Mouse (Mus musculus) G1E (cell line): ENCODE measurements around the gene Col26a1. TPM values are rescaled to one million over a fixed set of nuclear protein-coding genes. Genes with fewer than 3 reads are reported as not detected.

Experiments used
- ATAC-seq: 2 replicates; pipeline ENCODE4 v1.8.0; 2016; ENCODE audit warnings: mild to moderate bottlenecking; ENCODE audit not compliant: insufficient number of reproducible peaks, poor library complexity, low FRiP score, severe bottlenecking; ENCODE audit errors: extremely low read depth
- DNase-seq: peaks from one replicate; pipeline ENCODE4 v3.0.0; 2012; ENCODE audit warnings: low spot score
- H3K27me3 ChIP-seq: 2 replicates; pipeline ENCODE4 v1.6.1; 2012; ENCODE audit warnings: mild to moderate bottlenecking, low read length, inconsistent platforms; ENCODE audit not compliant: insufficient read depth
- H3K36me3 ChIP-seq: replicated peaks from 2 replicates; pipeline ENCODE3; 2012; ENCODE audit warnings: mild to moderate bottlenecking, inconsistent platforms
- H3K4me1 ChIP-seq: 2 replicates; pipeline ENCODE4 v1.6.1; 2012; ENCODE audit warnings: low read depth, low read length, inconsistent platforms, mixed read lengths; ENCODE audit not compliant: insufficient read depth
- H3K4me3 ChIP-seq: 2 replicates; pipeline ENCODE4 v1.5.1; 2012; ENCODE audit warnings: low read depth, mild to moderate bottlenecking, inconsistent platforms, low read length, moderate library complexity, mixed read lengths
- H3K9me3 ChIP-seq: replicated peaks from 2 replicates; pipeline ENCODE4 v1.6.1; 2012; ENCODE audit warnings: inconsistent platforms
- CTCF ChIP-seq: IDR thresholded peaks from 2 replicates; pipeline ENCODE4 v1.5.1; 2012; ENCODE audit warnings: low read depth, low read length, inconsistent platforms, mixed read lengths
- GATA1 ChIP-seq: IDR thresholded peaks from 2 replicates; pipeline ENCODE4 v1.6.1; 2012; ENCODE audit warnings: borderline replicate concordance, low read length, inconsistent platforms, mixed read lengths
- GATA2 ChIP-seq: IDR thresholded peaks from 2 replicates; pipeline ENCODE4 v1.6.1; 2012; ENCODE audit warnings: low read depth, low read length, inconsistent platforms, borderline replicate concordance
- POLR2AphosphoS5 ChIP-seq: IDR thresholded peaks from 2 replicates; pipeline ENCODE4 v1.6.1; 2012; ENCODE audit warnings: low read depth, low read length, inconsistent platforms; ENCODE audit not compliant: insufficient replicate concordance
- TAL1 ChIP-seq: conservative IDR thresholded peaks from 2 replicates; pipeline ENCODE4 v1.6.1; 2012; ENCODE audit warnings: low read depth, low read length, inconsistent platforms, mixed read lengths
- polyA plus RNA-seq: library from polyadenylated mRNA; stranded (reverse); fragments of >175 nt; gene quantifications from 2 replicates; pipeline ENCODE4 v1.2.3, GENCODE M21; 2012
- total RNA-seq, 2 experiments: library from RNA; stranded (forward) in 1 of 2; stranded (reverse) in 1 of 2; fragments of 200-1000 nt in 1 of 2; fragments of >200 nt in 1 of 2; fragmentation: Nextera tagmentation in 1 of 2; gene quantifications; 2 replicates each; pipeline ENCODE4 v1.2.3; 2014 to 2017

Gene Col26a1
- total and polyA plus RNA-seq, 3 experiments, result 0.38 TPM; not detected in 2

DNA sequence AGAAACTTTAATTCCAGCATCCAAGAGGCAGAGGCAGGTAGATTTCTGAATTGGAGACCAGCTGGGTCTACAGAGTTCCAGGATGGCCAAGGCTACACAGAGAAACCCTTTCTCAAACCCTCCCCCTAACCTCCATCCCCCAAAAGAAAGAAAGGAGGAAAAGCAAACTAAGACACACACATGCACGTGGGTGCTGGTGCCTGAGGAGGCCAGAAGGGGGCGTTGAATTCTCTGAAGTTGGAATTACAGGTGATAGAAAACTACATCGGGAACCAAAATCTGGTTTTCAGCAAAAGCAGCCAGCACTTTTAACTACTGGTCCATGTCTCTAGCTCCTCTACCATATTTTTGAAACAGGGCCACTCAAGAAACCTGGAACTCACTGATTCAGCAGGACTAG lies 21.6 kb upstream of the Col26a1 start:
- no peak overlapping the region for H3K4me3 ChIP-seq
- no peak for DNase-seq
- H3K4me1 ChIP-seq, result peaks cover 25% of the 10 kb centered on the region
- no peak for TF ChIP-seq GATA2
- no peak for TF ChIP-seq POLR2AphosphoS5
- TF ChIP-seq CTCF, result no peak
- no peak for TF ChIP-seq GATA1
- no peak for TF ChIP-seq TAL1
- H3K27me3 ChIP-seq, result peaks cover 4% of the 10 kb centered on the region; the same call in 1 of the 2 replicates
- ATAC-seq, result no peak
- H3K36me3 ChIP-seq, result peaks cover 5% of the 10 kb centered on the region
- no peaks in the 10 kb centered on the region for H3K9me3 ChIP-seq

DNA sequence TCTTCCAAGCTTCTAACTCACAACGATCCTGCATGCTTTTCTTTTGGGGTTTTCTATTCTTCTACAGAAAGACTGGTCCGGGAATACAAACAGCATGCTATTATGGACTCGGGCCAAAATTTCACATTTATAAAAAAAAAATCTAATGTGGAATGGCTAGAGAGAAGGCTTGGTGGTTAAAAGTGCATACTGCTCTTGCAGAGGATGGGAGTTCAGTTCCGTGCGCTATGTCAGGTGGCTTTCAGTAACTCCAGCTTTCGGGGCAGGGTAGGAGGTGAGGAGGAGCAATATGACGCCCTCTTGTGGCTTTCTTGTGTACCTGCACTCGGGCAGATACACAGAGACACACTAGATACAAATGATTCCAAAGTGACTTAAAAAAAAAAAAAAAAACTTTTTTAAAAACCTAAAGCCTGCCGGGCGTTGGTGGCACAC lies 12.5 kb upstream of the Col26a1 start:
- TF ChIP-seq GATA1, result no peak
- Histone ChIP-seq H3K27me3 (peaks cover 5% of the 10 kb centered on the region; the same call in 1 of the 2 replicates), H3K9me3 (no peaks in the 10 kb centered on the region), H3K4me1 (no peaks in the 10 kb centered on the region), H3K36me3 (no peaks in the 10 kb centered on the region), H3K4me3 (no peak overlapping the region)
- ATAC-seq (no peak), DNase-seq (no peak)

DNA sequence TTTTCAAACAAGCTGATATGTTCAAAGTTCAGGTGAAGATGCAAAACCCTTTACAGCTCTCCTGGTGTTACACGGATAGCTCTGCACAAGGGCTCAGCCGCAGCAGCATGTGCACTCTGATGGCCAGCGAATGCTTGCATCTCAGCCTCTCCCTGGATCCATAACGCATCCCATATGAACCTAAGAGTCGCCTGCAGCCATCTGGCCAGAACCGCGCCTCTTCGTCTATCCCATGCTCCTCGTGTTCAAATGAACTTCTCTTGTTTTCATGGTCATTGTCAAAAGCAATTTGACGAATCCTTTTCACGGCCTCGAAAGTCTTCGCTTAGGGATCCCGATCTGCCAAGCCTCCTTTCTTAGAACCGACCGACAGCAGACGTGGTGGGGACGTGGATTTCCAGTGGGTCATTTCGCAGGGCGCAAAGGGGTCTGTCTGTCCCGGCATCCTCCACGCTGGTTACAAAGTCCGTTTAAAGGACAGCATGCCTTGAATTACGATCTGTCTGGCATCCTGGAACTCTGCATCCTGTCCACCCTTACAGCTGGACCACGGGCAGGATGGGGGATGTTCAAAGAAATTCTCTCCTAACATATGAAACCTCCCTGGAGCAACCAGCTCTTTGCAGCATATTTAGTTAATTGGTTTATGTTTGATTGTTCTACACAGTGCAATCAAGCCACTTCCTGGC lies 12.0 kb upstream of the Col26a1 start:
- H3K9me3 ChIP-seq, result no peaks in the 10 kb centered on the region
- no peaks in the 10 kb centered on the region for H3K36me3 ChIP-seq
- peaks cover 5% of the 10 kb centered on the region; the same call in 1 of the 2 replicates for H3K27me3 ChIP-seq
- no peak overlapping the region for H3K4me3 ChIP-seq
- DNase-seq (no peak), ATAC-seq (no peak)
- TF ChIP-seq CTCF (no peak), GATA2 (no peak), GATA1 (no peak), POLR2AphosphoS5 (no peak), TAL1 (no peak)
- H3K4me1 ChIP-seq, result no peaks in the 10 kb centered on the region

DNA sequence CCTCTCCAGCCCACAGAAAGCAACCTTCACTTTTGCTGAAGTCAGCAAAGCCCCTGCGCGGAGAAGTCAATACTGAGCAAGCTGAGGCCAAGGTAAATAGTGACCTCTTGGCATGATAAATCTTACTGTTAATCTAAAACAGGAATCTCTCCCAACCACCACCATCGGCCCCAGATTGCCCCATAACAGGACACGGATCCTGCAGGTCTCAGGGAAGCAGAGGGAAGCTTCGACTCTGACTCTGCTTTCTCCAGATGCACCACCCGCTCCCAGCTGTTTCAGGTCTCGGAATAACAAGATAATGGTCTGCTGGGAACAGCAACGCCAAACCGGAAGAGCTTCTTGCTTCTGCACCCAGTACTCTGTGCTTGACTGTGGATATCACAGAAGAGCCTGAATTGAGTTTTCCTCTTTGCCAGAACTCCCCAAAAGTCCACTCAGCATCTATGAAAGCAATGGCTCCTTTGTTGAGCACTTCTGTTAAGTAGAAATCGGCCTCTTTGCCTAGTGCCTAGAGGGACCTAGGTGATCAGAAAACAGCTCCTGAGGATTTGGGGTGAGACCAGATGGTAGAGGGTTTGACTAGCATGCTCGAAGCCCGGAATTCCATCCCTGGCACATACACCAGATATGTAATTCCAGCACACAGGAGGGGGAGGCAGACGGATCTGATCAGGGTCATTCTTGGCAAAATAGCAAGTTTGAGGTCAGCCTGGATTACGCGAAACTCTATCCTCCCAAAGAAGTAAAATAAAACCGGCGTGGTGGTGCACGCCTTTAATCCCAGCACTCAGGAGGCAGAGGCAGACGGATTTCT lies 5.7 kb upstream of the Col26a1 start:
- no peaks in the 10 kb centered on the region for H3K36me3 ChIP-seq
- H3K9me3 ChIP-seq, result no peaks in the 10 kb centered on the region
- ATAC-seq (no peak), DNase-seq (no peak)
- no peaks in the 10 kb centered on the region for H3K27me3 ChIP-seq
- no peaks in the 10 kb centered on the region for H3K4me1 ChIP-seq
- TF ChIP-seq CTCF (no peak), GATA1 (no peak), POLR2AphosphoS5 (no peak), GATA2 (no peak), TAL1 (no peak)
- no peak overlapping the region for H3K4me3 ChIP-seq

DNA sequence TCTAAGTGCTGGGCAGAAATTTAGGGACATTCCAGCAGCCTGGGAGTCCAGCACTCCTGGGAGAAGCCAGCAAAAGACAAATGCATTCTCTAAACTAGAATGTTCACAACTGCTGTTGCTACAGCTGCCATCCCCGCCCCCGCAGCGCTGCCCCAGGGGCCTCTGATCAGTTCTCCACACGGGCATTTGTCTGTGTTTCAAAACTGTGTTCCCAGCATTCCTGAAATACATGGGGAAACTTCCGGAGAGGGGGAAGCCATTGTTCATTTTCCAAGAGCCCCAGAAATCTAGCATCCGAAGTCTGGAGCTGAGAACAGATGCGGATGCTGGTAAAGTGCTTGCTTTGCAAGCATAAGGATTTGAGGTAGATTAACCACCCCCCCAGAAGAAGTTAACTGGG lies 3.9 kb upstream of the Col26a1 start:
- Histone ChIP-seq H3K9me3 (peaks cover 10% of the 10 kb centered on the region), H3K27me3 (no peaks in the 10 kb centered on the region; the same call in 1 of the 2 replicates), H3K4me3 (no peak overlapping the region), H3K36me3 (no peaks in the 10 kb centered on the region), H3K4me1 (no peaks in the 10 kb centered on the region)
- no peak for TF ChIP-seq GATA1
- TF ChIP-seq TAL1, result no peak
- TF ChIP-seq CTCF, result no peak
- TF ChIP-seq POLR2AphosphoS5, result no peak
- no peak for TF ChIP-seq GATA2
- DNase-seq, result no peak
- ATAC-seq, result no peak

DNA sequence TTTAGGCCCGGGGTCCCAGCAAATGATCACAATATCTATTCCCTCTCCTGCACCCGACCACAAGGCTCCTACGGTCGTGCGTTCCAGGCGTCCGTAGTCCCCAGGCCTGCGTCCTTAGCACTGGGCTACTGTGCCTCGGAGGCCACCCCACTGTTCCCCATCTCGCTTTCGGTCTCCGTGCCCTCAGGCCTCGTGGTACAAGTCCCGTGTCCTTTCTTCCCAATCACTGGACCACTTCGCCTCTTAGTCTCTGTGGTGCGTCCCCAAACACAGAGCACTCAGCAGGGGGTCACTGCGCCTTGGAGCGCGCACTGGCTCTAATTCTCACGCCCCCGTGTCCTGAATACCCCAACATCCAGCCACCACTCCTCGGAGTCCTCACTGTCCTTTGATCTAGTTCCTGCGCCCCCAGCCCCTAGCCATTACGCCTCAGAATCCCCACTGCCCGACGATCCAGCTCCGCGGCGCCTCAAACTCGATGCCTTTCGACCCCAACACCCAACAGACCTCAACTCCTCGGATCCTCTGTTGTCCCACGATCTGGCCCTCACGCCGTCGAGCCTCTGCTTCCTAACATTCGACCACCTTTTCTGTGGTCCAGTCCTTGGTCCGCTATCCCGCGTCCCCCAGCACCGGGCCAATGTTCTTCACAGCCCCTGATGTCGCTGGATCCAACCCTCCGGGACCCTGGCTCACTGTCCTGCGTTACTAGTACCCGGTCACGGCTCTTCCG lies 788 bp downstream of the Col26a1 start:
- peaks cover 15% of the 10 kb centered on the region for H3K9me3 ChIP-seq
- H3K4me1 ChIP-seq, result no peaks in the 10 kb centered on the region
- DNase-seq, result no peak
- H3K36me3 ChIP-seq, result no peaks in the 10 kb centered on the region
- TF ChIP-seq GATA2, result no peak
- TF ChIP-seq TAL1, result no peak
- TF ChIP-seq GATA1, result no peak
- TF ChIP-seq CTCF, result no peak
- no peak for TF ChIP-seq POLR2AphosphoS5
- H3K27me3 ChIP-seq, result no peaks in the 10 kb centered on the region; the same call in 1 of the 2 replicates
- no peak for ATAC-seq
- H3K4me3 ChIP-seq, result no peak overlapping the region
